Mouse (Mus musculus): ENCODE results near the gene Gm20388.

Gene Gm20388

DNA sequence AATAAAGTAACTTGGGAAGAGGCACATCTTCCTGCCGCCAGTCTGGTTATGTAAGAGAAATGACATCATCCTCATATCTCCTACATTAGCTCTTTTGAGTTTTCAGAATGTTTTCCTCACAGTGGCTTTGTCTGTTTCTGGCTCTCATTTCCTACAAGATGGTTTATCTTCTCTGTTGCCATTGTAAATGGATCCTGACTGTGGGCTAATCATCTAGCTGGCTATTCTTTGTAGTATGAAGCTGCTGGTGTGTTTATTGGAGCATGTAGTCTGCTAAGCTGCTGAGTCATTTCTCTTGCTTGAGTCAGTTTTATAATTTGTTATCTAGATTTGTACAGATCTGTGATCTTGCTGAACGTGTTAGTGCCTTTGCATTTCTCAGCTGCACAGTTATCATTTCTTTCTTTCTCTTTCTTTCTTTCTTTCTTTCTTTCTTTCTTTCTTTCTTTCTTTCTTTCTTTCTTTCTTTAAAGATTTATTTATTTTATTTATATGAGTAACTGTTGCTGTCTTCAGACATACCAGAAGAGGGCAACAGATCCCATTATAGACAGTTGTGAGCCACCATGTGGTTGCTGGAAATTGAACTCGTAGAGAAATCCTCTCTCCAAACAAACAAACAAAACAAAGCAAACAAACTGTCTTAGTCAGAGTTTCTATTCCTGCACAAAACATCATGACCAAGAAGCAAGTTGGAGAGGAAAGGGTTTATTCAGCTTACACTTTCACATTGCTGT lies 3723.9 kb downstream of the Gm20388 start:
- no peak for DNase-seq (ENCODE audit: low spot score in 2 of 2)

DNA sequence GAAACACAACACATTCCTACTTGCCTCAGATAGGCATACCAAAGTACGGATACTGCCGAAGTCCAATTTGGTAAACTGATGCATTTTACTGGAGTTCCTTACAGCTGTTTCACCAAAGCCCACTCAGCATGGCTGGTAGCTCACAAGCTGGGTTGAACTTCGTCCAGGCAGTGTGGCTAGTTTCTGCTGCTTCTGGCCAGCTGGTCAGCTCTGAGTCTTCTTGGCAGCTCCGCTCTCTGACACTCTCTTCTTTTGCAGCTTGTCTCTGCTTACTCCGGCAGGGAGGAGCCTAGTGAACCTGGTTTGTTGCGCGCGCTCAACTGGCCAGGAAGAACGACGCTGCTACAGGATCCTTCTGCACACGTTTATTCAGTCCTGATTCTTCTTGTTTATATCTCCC lies 3725.0 kb downstream of the Gm20388 start:
- DNase-seq (ENCODE audit: low spot score in 2 of 2): no peak

GRCm38 (mm10) chr8:123643330-123644051 lies 3732.8 kb downstream of the Gm20388 start:
- DNase-seq (ENCODE audit: low spot score in 2 of 2): peak in 1 of 2 experiments; percentile 59

DNA sequence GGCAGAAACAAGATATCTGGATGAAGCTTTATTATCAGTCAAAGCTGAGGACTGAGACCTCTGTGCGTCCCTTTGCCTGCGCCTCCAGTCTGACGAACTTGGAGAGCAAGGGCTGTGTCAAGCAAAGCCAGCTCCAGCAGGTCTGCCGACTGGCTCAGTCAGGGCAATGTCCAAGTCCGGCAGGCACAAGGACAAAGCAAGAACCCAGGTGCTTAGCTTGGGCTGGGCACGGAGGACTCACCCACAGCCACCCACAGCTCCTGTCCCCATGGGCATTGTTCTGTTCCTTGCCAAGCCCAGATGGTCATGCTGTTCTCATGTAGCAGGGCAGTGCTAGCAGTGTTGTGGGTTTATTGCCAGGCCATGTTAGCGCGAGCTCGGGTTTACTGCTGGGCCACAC lies 3734.6 kb downstream of the Gm20388 start:
- no peak for DNase-seq (ENCODE audit: low spot score in 2 of 2)

DNA sequence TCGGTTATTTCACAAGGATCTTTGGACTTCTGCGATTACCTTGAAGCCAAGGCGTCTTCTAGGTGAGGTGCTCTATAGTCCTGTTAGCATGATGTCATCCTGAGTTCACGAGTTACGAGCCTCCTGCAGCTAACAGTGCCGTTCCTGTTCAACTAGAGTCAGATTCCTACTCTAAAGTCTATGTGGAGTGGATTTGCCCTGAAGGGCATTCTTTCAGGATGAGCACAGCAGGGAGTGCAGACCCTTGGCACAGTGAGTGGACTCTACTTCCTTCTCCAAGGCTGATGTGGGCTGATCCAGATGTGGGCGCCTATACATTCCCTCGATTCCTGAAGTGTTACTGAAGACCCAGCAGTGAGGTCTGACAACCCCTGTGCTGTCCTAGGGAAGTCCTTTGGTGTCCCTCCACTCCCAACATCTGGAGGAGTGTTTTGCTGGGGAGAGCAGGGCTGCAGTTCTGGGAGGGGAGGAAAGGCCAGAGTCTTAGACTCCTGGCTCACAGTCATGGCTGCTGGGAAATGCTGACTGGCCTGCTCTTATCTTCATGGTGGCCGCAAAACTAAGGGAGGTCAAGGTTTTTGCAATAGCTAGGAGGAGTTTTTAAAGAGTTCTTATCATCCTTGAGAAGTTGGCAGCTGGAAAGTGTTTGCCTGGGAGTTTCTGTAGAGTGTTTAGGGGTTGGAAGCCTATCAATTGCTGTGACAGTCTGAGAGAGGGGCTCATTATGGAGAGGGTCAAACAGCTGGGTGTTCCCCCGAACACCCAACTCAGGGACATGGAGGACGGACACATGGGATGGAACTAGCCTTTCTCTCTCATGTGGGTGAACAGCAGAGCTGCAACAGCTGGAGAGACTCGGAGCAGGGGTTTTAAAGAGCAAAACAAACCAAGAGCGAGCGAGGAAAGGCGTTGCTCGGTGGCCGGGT lies 3737.9 kb downstream of the Gm20388 start:
- DNase-seq (ENCODE audit: low spot score in 2 of 2): no peak

- no peak for DNase-seq (ENCODE audit: low spot score in 2 of 2)
Measured at GRCm38 (mm10) chr8:123649483-123649882, 3738.8 kb downstream of the Gm20388 start.

DNA sequence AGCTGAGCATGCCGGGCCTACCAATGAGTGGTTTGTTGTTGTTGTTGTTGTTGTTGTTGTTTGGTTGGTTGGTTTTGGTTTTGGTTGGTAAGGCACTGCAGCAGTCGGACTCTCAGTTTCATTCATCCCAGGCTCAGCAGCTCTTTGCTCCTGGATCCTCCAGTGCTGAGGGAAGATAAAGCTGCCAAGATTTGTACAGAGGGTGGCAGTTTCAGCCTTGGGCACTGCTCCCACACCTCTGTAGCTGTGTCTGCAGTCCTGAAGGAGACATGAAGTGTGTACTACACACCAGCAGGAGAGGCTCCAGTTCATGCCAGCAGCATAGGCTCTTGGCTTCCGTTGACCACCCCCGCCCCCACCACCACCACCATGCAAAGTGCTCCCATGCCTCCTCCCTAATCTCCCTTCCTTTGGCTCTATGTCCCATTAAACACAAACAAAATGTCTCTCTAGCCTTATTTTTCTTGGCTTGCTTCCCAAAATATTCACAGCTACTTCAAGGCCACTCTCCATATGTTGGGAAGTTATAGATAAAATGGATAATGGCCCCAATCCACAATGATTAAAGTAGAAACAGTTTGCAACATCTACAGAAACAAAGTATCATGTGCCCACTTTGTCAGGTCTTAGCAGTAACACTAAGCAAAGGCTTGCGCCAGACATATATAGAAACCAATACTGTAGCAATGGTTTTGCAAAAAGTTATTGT lies 3740.9 kb downstream of the Gm20388 start:
- no peak for DNase-seq (ENCODE audit: low spot score in 2 of 2)

DNA sequence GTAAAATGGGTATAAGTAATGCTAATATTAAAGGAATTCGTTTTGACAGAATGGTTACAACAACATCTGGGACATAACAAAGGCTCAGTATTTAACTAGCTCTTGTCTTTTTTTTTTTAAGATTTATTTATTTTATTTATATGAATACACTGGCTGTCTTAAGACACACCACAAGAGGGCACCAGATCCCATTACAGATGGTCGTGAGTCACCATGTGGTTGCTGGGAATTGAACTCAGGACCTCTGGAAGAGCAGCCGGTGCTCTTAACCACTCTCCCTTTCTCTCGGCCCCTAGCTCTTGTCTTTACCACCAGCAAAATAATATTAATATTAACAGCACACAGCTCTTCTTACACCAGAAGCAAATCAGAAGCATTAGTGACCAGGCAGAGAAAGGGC lies 3742.0 kb downstream of the Gm20388 start:
- DNase-seq (ENCODE audit: low spot score in 2 of 2): no peak

DNA sequence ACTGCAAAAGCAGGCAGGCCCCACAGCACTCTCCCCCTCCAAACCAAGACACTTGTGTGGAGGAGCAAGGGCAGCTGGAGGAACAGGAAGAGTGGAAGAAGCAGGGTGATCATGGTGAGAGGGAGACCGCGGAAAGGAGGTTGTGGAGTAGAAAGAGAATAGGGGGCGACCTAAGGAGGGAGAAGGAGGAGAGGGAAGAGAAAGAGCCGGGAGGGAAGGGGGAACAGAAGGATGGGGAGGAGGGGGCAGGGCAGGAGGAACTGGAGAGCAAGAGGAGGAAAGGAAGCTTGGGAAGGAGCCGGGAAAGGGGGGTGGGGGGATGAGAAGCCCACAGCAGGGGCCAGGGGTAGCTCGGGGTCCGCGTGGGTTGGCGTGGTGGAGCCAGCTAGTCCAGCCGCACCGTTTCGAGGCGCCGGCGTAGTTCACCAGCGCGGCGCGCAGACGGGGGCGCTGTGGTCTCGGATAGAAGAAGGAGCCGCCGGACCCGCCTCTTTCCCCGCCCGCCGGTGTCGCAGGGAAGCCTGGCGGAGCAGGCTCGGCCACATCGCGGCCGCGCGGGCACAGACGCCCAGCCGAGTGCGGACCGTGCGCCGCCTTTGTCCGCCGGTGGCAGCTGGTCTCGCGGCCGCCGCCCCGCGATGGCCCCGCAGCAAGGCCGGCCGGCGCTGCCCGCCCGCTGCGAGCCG lies 3742.8 kb downstream of the Gm20388 start, which contains the start of gene Rhou:
Rhou (plus strand) TSS at position 622 of the 686 bp plus-strand sequence.
- DNase-seq (ENCODE audit: low spot score in 2 of 2): peak; percentile 78 to 89

DNA sequence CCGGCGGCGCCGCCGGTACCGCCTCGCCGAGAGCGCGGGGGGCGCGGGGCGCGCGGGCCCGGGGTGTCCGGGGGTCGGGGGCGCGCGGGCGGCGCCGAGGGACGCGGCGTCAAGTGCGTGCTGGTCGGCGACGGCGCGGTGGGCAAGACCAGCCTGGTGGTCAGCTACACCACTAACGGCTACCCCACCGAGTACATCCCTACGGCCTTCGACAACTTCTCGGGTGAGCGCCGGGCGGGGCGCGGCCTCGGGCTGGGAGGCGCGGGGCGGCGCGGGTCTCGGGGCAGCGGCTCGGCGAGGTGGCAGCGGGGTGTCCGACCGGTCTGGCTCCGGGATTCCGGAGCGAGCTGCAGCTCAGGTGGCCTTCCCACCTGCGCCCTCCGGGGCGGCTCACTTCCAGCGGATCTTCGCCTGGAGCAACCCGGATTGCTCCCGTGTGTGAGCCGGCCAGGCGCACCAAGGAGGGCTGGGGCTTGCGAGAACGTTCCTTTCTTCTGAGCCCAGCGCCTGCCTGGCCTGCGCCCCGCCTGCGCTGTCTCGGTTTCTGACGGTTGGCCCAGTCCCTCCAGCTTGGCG lies 3743.4 kb downstream of the Gm20388 start:
- DNase-seq (ENCODE audit: low spot score in 2 of 2): peak in 1 of 2 experiments; percentile 30

DNA sequence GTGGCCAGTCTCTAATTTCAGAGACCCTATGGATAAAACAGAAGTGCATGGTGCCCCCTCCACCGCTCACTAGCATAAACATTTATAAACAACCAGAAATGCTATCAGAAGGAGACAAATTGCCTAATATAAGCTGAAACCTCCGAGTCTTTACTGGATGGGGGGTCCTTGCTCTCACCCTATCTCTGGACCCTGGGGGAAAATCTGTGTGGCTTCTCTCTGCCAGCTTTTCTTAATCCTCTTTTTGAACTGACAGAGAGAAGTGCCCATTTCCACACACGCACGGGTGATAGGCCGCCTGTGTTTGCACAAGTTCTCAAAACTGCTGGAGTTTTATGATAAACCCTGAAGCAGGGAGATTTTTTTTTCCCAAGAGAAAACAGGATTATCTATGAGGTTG lies 3744.1 kb downstream of the Gm20388 start:
- no peak for DNase-seq (ENCODE audit: low spot score in 2 of 2)

DNA sequence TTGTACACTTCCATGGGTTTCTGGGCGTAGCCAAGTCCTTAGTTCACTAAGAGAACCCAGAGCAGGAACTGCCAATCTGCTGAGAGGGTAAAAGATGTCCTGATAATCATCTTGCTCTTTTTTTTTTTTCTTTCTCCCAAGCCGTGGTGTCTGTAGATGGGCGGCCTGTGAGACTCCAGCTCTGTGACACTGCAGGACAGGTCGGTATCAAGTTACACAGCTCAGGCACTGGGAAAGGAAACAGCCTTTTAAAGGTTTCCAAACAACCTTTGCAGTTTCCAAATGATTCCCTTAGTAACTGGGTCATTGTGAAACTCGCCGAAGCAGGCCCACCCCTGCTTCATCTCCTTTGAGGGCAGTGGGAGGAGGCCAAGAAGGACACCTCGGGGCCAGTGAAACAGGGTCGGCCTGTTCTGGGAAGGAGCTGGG lies 3744.7 kb downstream of the Gm20388 start:
- DNase-seq (ENCODE audit: low spot score in 2 of 2): no peak

DNA sequence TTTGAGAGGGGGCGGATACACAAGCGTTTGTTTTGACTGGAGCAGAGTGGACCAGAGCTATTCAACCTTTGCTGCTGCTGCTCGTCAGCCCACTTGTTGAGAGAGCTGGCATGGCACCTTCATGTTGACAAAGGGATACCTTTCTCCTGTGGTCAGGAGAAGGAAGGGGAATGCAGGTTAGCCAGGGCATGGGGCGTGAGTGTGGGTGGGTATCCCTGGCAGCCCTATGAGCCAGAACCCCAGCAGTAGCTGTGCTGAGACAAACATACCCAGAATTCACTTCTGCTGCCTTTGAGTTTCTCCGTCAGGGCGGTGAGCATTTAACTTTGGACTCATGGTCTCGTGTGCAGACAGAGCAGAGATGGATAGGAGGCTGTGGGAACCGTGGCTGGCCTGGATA lies 3747.2 kb downstream of the Gm20388 start:
- no peak for DNase-seq (ENCODE audit: low spot score in 2 of 2)

DNA sequence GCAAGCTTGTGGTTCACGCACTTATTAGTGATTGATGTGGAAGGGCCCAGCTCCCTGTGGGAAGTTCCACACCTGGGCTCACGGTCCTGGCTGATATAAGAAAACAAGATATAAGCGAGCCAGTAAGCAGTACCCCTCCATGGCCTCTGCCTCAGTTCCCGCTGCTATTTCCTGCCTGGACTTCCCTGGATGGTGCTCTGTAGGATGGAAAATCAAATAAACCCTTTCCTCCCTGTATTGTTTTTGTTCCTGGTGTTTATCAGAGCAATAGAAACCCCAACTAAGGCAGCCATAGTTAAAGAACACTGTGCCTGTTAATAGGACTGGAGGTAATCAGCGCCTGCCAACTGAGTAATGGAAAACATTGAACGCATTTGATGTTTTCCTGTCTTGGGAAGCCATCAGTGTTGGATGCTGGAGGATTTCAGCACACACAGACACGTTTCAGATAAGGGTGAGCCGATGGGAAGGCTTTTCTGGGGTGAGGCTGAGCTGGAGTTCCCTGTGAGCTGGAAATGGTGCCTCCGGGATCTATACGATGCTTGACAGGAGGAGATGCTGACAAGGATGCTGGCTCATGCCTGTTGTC lies 3748.9 kb downstream of the Gm20388 start:
- no peak for DNase-seq (ENCODE audit: low spot score in 2 of 2)

- no peak for DNase-seq (ENCODE audit: low spot score in 2 of 2)
Measured at GRCm38 (mm10) chr8:123661515-123661914, 3750.9 kb downstream of the Gm20388 start.

- DNase-seq (ENCODE audit: low spot score in 2 of 2): no peak
Measured at GRCm38 (mm10) chr8:123665580-123665979, 3754.9 kb downstream of the Gm20388 start.

- no peak for DNase-seq (ENCODE audit: low spot score in 2 of 2)
Measured at GRCm38 (mm10) chr8:123666832-123667231, 3756.2 kb downstream of the Gm20388 start.

DNA sequence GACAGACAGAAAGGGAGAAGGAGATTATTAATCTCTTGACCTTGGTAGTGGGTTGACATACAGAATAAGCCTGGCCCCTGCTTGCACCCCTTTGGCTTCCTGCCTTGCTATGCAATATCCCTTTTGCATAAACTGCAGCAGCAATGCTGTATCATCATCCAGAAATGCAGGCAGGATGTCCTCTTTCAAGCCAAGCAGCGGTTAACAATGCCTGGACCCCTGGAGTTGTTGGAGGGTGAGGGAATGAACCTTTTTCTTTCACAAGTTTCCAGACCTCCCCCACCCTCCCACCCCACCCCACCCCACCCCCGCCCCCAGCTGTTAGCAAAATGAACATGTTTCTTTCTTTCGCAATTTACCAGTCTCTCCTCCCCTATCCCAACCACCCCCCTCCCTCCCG lies 3758.0 kb downstream of the Gm20388 start:
- DNase-seq (ENCODE audit: low spot score in 2 of 2): no peak

GRCm38 (mm10) chr8:123670766-123671165 lies 3760.1 kb downstream of the Gm20388 start:
- no peak for DNase-seq (ENCODE audit: low spot score in 2 of 2)

DNA sequence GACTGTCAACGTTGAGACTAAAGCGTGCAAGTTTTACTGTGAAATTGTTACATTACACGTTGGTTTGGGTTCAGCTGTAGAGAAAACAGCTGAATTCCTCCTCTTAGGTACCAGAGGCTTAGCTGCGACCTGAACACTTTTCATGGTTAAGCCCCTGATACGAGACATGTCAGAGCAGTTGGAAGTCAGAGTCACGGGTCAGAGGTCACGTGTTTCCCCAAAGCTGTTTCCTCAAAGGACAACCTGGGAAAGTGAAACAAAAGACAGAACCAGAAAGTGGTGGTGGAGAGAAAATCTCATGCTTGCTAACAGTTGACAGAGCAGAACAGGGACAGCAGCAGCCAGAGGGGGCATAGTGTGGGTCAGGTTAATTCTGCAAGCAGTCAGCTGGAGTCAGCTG lies 3760.8 kb downstream of the Gm20388 start:
- no peak for DNase-seq (ENCODE audit: low spot score in 2 of 2)
